Mouse (Mus musculus) gastrocnemius, postnatal 36 days (tissue): ENCODE measurements around the gene Zfp775. TPM values are rescaled to one million over a fixed set of nuclear protein-coding genes. Genes with fewer than 3 reads are reported as not detected.
A peak's percentile ranks its signal among the peaks of the same experiment; 100 is the strongest.

Experiments
- DNase-seq, 2 experiments: peaks; one replicate each; pipeline ENCODE4 v3.0.0; 2022
- intact Hi-C: fragments of 180-260 bp; cut with DNase I; formaldehyde crosslinking; loops from one replicate; pipeline ENCODE4 v1.15.1; 2025
- long read RNA-seq, 2 experiments: library from polyadenylated mRNA; stranded (forward); transcript quantifications; one replicate each; pipeline ENCODE4 v2.0.0; 2021
- total RNA-seq, 2 experiments: library from RNA; stranded (reverse); gene quantifications; 2 replicates each; pipeline ENCODE4 v1.2.3; 2021

Gene Zfp775
- 1 to 10 TPM; 5.9 to 6.4 TPM for total RNA-seq
- long read RNA-seq, experiment 1, full-length matches to known transcripts, result 6 of 8 reads
- long read RNA-seq, experiment 1, partial matches to known transcripts, result 0 of 8 reads
- long read RNA-seq, experiment 1, other reads (novel, unspliced or antisense), result 2 of 8 reads
- long read RNA-seq, experiment 2, full-length matches to known transcripts, result 14 of 16 reads
- long read RNA-seq, experiment 2, partial matches to known transcripts, result 0 of 16 reads
- long read RNA-seq, experiment 2, other reads (novel, unspliced or antisense), result 2 of 16 reads

DNA sequence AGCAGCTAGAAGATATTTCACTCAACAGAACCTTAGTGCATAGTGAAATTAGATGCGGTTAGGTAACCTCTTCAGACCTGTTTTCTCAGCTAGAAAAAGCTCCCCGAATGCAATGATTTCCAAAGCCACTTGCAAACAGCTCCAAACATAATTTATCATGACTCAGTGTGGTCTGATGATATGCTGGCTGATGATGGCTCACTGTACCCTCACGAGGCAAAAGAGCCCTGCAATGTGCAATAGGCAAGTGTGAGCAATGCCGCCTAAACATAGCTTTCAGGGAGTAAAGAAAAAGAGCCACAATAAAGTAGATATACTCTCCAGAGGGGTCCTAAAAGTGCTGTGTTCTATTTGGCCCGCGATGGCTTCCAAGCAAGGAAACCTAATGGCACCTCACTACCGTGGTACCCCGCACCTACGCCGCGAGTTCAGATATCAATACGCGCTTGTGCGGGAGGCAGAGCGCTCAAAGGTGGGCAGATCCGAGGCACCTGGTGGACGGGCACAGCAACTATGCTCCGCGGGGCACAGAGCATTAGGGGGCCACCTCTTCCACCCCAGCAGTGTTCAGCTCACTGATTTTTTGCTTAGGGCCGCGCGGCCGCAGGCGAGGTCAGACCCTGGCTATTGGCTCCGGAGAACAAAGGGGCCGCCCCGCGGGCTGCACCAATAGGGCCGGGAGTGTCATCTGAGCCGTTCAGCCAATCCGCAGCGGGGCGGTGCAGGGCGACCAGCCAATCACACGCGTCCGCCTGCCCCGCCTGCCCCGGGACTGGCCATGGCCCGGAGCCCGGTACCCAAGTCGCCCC lies at the start of gene Zfp775:
Zfp775 (plus strand) TSS at position 793 of the 809 bp plus-strand sequence.
- peak; percentile 95 to 98 for DNase-seq
- intact Hi-C loops, result no loop called here

- intact Hi-C loops, result loop anchor here (5.0 kb wide), 1 partner anchor 39 kb away; the partner anchor contains the start of genes Gm44965 and Repin1
These were observed 48.9 kb upstream of the Zfp775 start for GRCm38 (mm10) chr6:48552918-48553317.

DNA sequence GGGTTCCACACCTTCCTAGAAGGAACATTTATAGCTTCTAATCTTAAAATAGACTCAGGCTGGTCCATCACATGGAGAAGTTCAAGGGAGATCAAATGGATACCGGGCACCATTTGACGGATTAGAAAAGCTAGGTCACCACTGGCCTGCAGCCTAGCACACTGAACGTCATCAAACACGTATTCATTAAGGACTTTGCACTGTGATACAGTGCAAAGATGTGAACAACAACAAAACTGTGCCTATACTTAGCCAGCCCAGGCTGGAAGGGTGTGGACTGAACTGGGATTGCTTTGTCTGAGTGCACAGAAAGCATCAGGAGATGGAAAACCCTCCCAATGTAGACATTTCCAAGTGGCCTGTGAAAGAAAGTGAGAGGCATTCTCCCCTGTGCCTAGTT lies 48.0 kb upstream of the Zfp775 start:
- peak in 1 of 2 experiments; percentile 28 for DNase-seq
- intact Hi-C loops, result loop anchor here (5.0 kb wide), 1 partner anchor 38 kb away; the partner anchor contains the start of genes Gm44965 and Repin1

More at GRCm38 (mm10) chr6:48552918-48553317, 48.9 kb upstream of the Zfp775 start:
- no peak for DNase-seq

DNA sequence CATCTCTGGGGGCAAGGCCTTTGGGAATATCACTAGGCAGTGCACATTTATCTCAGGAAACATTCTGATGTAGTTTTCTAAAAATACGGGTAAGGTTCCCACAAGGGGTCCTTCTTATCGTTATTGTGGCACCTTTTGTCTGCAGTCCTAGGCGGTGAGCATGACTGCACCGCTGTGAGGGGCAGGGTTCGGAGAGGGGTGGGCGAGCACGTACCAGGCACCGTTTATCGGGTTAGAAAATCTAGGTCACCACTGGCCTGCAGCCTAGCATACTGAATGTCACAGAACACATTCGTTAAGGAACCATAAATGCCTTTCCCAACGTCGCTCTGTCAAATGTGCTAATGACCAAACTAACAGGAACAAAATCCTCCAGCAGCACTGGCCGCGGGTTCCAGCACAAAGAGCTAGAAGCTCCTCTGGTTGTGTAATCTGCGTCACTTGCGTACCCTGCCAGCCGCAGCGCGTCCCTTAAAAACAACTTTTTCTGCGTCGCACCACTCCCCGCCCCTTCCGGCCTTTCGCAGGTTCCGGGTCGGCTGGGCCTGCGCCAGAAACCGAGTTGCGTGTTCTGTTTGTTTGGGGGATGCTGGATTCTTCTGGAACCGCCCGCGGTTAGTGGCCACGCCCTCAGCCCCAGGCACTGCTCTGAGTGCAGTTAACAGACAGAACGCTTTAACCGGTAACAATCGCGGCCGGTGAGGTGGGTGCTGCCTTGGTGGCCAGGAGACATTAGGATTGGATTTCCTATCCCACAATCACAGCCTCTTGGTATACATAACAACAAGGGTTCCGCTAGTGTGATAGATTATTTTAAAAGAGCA lies 47.4 kb upstream of the Zfp775 start, which contains the start of gene Lrrc61:
Lrrc61 (plus strand) TSS at position 517 of the 824 bp plus-strand sequence.
- intact Hi-C loops, result loop anchor here (5.0 kb wide), 1 partner anchor 38 kb away; the partner anchor contains the start of genes Gm44965 and Repin1
- peak; percentile 98 to 99 for DNase-seq

DNA sequence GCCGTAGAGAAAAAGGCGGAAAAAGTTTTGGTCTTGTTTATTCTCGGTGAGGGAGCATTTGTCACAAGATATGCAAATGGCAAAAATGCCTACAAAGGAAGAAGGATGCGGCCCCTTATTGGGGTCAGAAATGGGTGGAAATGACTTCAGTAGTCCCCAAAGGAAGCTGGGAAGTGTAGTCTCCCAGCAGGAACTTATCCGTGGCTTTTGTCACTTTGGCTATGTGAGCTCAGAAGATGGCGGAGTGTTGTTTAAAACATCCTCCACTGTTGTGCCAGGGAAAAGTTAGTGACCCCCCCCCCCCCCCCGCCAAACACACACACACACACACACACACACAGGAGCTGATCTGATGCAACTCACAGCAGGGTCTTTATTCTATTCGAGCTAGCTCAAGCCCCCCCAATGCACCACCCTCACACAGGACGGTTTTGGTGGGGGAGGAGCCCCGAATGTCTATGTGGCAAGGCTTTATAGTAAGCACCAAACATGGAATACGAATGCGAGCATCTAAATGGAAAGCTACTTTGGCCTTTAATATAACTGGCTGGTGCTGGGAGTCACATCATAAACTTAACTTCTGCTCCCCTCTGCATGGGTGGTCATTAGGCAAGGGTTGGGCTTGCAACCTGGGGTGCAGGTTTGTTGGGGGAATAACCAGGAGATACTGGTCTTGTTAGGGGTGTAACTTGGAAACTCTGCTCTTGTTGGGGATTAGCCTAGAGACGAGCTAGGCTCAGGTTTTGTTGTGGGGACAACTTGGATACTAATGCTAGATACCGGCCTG lies 46.6 kb upstream of the Zfp775 start:
- DNase-seq, result no peak
- intact Hi-C loops, result no loop called here

DNA sequence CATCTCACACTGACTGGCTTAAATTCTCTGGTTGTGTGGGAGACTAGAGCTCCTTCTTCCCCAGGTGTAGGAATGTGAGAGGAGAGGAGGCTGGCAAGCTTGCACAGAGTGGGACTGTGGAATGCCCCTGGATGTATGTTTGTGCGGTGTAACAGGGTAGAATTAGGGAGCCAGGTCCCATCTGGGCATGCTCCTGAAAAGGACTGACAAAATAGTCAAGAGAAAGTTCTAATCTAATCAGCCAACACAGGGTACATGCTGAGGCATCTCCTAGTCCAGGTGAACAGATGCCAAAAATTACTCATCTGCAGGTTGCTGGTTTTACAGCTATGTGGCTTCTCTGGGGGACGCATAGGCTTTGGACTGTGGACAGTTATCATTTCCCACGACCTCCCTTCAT lies 45.9 kb upstream of the Zfp775 start:
- DNase-seq, result no peak
- intact Hi-C loops, result no loop called here

GRCm38 (mm10) chr6:48565693-48566310 lies 36.1 kb upstream of the Zfp775 start:
- intact Hi-C loops, result no loop called here
- no peak for DNase-seq

GRCm38 (mm10) chr6:48566312-48566711 lies 35.6 kb upstream of the Zfp775 start:
- DNase-seq, result peak; percentile 54 to 59
- intact Hi-C loops, result no loop called here

DNA sequence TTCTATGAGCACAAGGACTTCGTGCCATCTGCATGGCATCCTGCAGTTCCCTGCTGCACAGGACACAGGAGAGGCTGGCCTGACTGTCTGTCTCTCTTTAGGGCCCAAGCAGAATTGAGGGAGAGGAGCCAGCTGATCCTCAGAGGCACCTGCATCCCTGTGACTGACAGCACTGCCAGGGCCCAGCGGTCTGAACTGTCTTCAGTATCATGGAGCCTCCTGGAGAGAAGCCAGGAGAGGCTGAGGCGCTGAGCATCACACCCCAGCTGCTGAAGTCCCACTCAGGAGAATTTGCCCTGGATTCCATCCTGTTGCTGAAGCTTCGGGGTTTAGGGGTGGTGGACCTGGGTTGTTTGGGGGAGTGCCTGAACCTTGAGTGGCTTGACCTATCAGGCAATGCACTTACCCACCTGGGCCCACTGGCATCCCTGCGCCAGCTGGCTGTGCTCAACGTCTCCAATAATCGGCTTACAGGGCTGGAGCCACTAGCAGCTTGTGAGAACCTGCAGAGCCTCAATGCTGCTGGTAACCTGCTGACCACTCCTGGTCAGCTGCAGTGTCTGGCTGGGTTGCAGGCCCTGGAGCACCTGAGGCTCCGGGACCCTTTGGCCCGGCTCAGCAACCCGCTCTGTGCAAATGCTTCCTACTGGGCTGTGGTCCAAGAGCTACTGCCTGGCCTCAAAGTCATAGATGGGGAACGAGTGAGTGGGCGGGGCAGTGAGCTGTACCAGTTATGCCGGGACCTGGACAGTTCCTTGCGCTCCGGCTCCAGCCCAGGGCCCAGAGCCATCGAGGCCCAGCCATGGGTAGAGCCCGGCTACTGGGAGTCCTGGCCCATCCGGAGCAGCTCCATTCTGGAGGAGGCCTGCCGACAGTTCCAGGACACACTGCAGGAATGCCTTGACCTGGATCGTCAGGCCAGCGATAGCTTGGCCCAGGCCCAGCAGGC lies 33.6 kb upstream of the Zfp775 start:
- DNase-seq, result peak; percentile 51 to 54
- intact Hi-C loops, result no loop called here

- intact Hi-C loops, result no loop called here
These were observed 32.6 kb upstream of the Zfp775 start for GRCm38 (mm10) chr6:48569065-48569807.

DNA sequence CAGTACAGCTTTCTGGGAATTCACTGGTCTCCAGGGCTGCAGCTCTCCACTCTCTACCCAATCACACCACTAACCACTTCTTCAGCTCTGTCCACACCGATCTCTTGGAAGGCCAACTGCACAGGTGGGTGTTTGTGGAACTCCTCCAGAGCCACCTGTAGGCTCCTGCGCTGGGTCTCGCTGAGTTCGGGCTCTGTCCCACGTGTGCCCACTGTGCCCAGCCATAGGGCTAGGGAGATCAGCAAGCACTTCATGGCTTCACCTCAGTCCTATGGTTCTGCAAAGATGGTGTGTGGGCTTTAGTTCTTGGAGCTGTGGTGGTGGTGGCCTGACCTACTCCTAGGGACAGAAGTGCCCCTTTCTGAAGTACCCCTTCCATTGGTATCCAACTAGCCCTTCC lies 29.8 kb upstream of the Zfp775 start:
- DNase-seq, result no peak
- intact Hi-C loops, result no loop called here

More at GRCm38 (mm10) chr6:48569065-48569807, 32.6 kb upstream of the Zfp775 start:
- DNase-seq, result no peak

- intact Hi-C loops, result no loop called here
- peak in 1 of 2 experiments; percentile 52 for DNase-seq
These were observed 29.2 kb upstream of the Zfp775 start, which contains the start of gene Rarres2 for GRCm38 (mm10) chr6:48572572-48573061. TSS of gene Rarres2 (minus strand) at chr6:48572789.

GRCm38 (mm10) chr6:48573280-48573679 lies 28.6 kb upstream of the Zfp775 start:
- DNase-seq, result no peak
- intact Hi-C loops, result no loop called here

DNA sequence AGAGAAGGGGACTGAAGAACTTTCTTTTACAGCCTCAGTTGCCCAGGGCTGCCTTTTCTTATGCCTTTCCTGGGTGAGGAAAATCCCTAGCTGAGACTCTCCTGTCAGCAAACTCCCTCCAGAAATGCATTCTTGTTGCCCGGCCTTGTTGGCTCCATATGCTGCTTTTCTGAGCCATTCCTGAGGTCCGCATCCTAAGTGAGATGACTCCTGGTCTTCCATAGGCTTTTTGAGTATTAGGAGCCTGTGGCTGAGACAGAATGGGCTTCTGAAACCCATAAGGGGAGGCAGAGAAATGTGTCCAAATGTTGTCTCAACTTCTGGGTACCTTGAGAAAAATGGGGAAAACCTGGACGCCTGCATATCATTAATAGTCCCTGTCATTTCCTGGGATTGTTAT lies 27.9 kb upstream of the Zfp775 start:
- intact Hi-C loops, result no loop called here
- DNase-seq, result no peak

DNA sequence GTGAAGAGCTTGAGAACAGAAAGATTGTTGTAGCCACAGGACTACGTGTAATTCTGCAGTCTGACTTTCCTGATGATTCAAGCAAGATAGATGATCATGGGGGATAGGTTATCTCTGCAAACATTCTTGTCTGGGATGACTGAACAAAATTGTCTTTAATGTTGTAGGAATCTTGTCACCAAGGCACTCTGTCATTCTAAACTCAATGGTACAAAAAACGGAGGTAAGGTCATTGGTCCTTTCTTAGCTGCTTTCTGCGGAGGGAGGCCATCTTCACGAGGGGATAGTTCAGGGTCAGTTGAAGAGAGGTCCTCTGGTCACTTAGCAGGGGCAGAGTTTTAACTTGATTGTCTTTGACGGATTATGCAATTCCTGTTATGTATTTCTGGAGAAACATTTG lies 23.1 kb upstream of the Zfp775 start:
- DNase-seq, result no peak
- intact Hi-C loops, result no loop called here

- intact Hi-C loops, result no loop called here
- no peak for DNase-seq
These were observed 22.6 kb upstream of the Zfp775 start for GRCm38 (mm10) chr6:48579215-48579648.

DNA sequence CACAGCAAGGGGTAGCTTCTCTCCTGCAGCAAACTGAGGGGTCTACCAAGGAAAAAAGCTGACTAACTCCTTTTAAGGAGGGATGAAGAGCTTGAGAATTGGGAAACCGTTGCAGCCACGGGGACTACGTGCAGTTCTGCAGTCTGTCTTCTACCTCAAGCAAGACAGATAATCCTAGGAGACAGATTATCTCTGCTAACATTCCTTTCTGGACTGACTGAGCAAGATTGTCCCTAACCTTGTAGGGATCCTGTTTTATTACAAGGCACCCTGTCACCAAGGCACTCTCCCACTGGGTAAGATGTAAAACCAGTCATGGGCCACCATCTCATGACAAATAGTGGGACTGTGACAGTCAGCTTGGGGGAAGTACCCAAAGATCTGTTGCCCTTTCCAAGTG lies 20.6 kb upstream of the Zfp775 start:
- no peak for DNase-seq
- intact Hi-C loops, result no loop called here
